ENCODE assay signal across 9 mouse cellular contexts in genomic region chr9:105553629-105554438, GRCm38 (mm10). TPM values are rescaled to one million over a fixed set of nuclear protein-coding genes. Genes with fewer than 3 reads are reported as not detected.
DNase-seq lines count a peak whose midpoint lies in the region; ATAC-seq and TF ChIP-seq lines count a peak whose summit lies in the region.
"Had no signal": no experiment of that assay in that cellular context is flagged by ENCODE, and none has a peak within 500 bp of the region (broad histone marks: within the 10 kb centered on the region; RNA-seq: fewer than 3 reads in every experiment).

No protein-coding gene starts in this region.

- no peaks in the 10 kb centered on the region for H3K36me3 ChIP-seq in heart, embryonic 12.5 days
- no peaks in the 10 kb centered on the region for H3K36me3 ChIP-seq in forebrain, postnatal 0 days (ENCODE audit: insufficient read depth)

- peaks cover 21% of the 10 kb centered on the region for H3K4me1 ChIP-seq in heart, embryonic 12.5 days (replicated peaks)
- H3K4me1 ChIP-seq in forebrain, postnatal 0 days (ENCODE audit: insufficient read depth): peaks cover 10% of the 10 kb centered on the region

- no peak for TF ChIP-seq CTCF in forebrain, postnatal 0 days (IDR thresholded peaks at IDR 0.05; ENCODE audit: low read depth)
- TF ChIP-seq CTCF in gastrocnemius, adult 2 months (IDR thresholded peaks at IDR 0.05): no peak

- H3K4me2 ChIP-seq in heart, embryonic 12.5 days: peak overlapping the region; percentile 57
- H3K4me2 ChIP-seq in forebrain, postnatal 0 days (ENCODE audit: low read depth): peak overlapping the region; percentile 28

- no peak overlapping the region for H3K9ac ChIP-seq in heart, embryonic 12.5 days
- no peak overlapping the region for H3K9ac ChIP-seq in forebrain, postnatal 0 days

- ATAC-seq in heart, embryonic 12.5 days (ENCODE audit: insufficient number of reproducible peaks, low FRiP score): no peak
- ATAC-seq in forebrain, postnatal 0 days: peak; percentile 64; the same call in 1 of the 2 replicates

- no peaks in the 10 kb centered on the region for H3K9me3 ChIP-seq in heart, embryonic 12.5 days (replicated peaks)
- H3K9me3 ChIP-seq in forebrain, postnatal 0 days (ENCODE audit: low read length): no peaks in the 10 kb centered on the region

- no peak for DNase-seq in heart, adult 18-20 months
- peak; percentile 13 for DNase-seq in adrenal gland, adult 8-10 months
- peak; percentile 52 for DNase-seq in forebrain, postnatal 0 days
- DNase-seq in mesoderm, embryonic 11.5 days (ENCODE audit: low read depth, low spot score): peak; percentile 55
- DNase-seq in gastrocnemius, adult 2 months: no peak
- no peak for DNase-seq in B cell, adult 2 months
- DNase-seq in urinary bladder, postnatal 14 days (ENCODE audit: low spot score): no peak
- DNase-seq: right cerebral cortex, adult 18-20 months had no signal

- intact Hi-C loops in gastrocnemius, adult 2 months (cut with DNase I): no loop called here

- peak overlapping the region; percentile 16 for H3K4me3 ChIP-seq in heart, embryonic 12.5 days
- peak overlapping the region; percentile 7; the same call in 1 of the 2 replicates for H3K4me3 ChIP-seq in forebrain, postnatal 0 days (ENCODE audit: low read depth, low read length)
- H3K4me3 ChIP-seq in gastrocnemius, adult 2 months: no peak overlapping the region

- 17% methylated on average over 24 of the region's 24 CpGs for WGBS in heart, embryonic 12.5 days
- WGBS in forebrain, postnatal 0 days: 13% methylated on average over 24 of the region's 24 CpGs

- H3K27ac ChIP-seq in heart, embryonic 12.5 days (ENCODE audit: poor library complexity, severe bottlenecking): no peak overlapping the region
- H3K27ac ChIP-seq in forebrain, postnatal 0 days (ENCODE audit: low read depth, low read length): peak overlapping the region; percentile 59
- no peak overlapping the region for H3K27ac ChIP-seq in gastrocnemius, adult 2 months

- peaks cover 3% of the 10 kb centered on the region; the same call in 1 of the 2 replicates for H3K27me3 ChIP-seq in heart, embryonic 12.5 days (replicated peaks)
- H3K27me3 ChIP-seq in forebrain, postnatal 0 days (ENCODE audit: insufficient read depth, low read length): no peaks in the 10 kb centered on the region

RNA-seq across cellular contexts. Expression of gene Atp2c1, which starts 26.7 kb away (rescaled TPM):
- polyA plus RNA-seq in heart, embryonic 12.5 days (2016; fragmentation: Nextera tagmentation; extraction: Ambion mirVana): 66.3 and 67.7 TPM in 2 replicates
- total RNA-seq in heart, adult 18-20 months (2021): 10 to 100 TPM; 58.6 to 65.0 TPM
- total RNA-seq in adrenal gland, adult 8-10 months (2022): 10 to 100 TPM; 71.0 to 90.9 (median 89.5) TPM
- total RNA-seq in forebrain, postnatal 0 days (2014; rRNA removed): 207 and 248 TPM in 2 replicates
- 53.8 and 80.6 TPM in 2 replicates for polyA plus RNA-seq in forebrain, postnatal 0 days (2015; fragmentation: Nextera tagmentation; extraction: Ambion mirVana)
- 10 to 100 TPM; 39.3 to 41.2 TPM for total RNA-seq in gastrocnemius, adult 2 months (2021)

Comparison
In these comparisons a context has a peak if more than half of its experiments do, and no peak if none do; other contexts are left out.
1. DNase-seq: peak in adrenal gland, adult 8-10 months (single experiment), forebrain, postnatal 0 days (single experiment) and mesoderm, embryonic 11.5 days (single experiment); none in heart, adult 18-20 months (0 of 2), gastrocnemius, adult 2 months (single experiment), B cell, adult 2 months (0 of 2) and urinary bladder, postnatal 14 days (single experiment).